Mouse (Mus musculus) lung, postnatal 4 days (tissue): Measurements from ENCODE around the gene Rccd1.
A peak's percentile ranks its signal among the peaks of the same experiment; 100 is the strongest.
"Not testable (repeated sequence)": the region's sequence is repeated elsewhere in the genome, so short reads cannot be mapped to it uniquely, and the experiment has no call there.

ENCODE experiments used
- DNase-seq, 2 experiments: peaks; one replicate each; pipeline ENCODE4 v3.0.0; 2021

Gene Rccd1

DNA sequence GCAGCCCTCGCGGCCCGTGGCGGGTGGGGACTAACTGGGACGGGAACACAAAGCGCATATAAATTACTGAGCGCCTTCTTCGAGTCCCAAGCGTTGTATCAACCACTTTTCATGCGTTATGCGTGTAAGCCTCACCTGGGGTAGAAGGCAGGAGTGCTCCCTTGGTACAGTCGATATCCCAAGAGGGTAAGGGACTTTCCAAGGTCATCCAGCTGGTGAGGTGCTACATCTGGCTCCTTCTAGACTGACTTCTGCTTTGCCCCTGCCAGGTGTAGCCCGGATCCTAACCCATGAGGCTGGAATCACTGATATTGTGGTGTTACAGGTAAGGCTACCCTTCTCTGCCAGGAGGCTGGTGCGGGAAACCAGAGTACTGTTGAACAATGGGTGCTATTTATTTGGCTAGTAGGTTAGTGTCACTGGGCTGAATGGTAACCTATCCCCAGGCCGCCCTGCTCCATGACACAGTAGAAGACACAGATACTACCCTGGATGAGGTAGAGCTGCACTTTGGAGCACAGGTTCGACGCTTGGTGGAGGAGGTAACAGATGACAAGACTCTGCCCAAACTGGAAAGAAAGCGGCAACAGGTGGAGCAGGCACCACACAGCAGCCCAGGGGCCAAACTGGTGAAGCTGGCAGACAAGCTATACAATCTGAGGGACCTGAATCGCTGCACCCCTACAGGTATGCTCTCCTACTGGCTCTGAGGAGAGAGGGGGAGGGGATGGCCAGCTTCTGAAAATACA lies 19.2 kb upstream of the Rccd1 start:
- DNase-seq, result no peak

DNA sequence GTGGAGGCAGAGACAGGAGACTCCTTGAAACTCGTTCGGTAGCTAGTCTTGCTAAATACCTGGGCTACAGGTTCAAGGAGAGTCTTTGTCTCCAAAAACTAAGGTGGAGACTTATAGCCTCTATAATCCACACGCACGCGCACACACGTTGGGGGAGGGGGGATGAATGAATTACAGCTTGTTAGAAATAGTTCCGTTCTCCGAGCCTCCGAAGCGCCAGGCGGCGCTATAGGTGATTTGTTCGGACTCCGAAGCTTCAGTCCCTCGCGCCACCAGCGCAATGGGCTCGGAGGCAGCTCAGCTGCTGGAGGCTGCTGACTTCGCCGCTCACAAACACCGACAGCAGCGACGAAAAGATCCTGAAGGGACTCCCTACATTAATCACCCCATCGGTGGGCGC lies 18.6 kb upstream of the Rccd1 start, which contains the start of gene Hddc3:
Hddc3 (plus strand) TSS at position 247 of the 400 bp plus-strand sequence.
- peak; percentile 95 to 96 for DNase-seq

DNA sequence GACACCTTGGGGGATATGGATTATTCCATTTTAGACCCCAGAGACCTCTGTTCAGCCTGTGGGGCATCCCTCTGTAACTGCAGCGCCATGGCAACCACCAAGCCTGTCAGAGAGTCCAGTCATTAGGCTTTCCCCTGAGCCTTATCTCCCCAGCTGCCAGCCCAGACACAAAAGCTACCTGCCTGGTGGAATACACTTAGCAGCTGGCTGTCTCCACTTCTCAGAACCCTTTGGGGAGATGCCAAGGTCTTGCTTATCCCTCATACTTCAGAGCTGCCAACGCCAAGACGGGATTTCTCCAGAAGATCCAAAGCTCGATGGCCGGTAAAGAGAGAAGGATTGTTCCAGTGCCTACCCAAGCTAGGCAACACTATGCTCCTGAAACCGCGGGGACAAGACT lies 17.5 kb upstream of the Rccd1 start:
- no peak for DNase-seq

DNA sequence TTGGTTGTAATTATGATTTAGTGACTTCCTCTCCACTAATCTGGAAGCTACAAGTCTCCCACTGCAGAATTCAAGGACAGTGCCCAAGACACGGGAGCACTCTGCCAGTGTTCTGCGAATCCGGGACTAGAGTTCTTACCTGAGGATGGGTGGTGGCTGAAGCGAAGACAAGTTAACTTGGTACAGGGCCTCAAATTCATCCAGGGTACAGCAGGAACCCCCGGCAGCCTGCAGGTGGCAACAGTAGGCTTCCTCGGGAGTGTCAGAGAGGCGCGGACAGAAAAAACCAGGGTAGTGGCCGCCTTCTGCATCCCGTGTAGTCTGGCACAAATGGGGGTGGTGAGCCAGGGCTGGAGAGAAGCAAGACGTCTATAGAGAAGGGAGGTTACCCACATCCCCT lies 16.5 kb upstream of the Rccd1 start, which contains the start of gene Unc45a:
Unc45a (minus strand) TSS at position 213 of the 400 bp plus-strand sequence.
- DNase-seq, result peak; percentile 84 to 87

DNA sequence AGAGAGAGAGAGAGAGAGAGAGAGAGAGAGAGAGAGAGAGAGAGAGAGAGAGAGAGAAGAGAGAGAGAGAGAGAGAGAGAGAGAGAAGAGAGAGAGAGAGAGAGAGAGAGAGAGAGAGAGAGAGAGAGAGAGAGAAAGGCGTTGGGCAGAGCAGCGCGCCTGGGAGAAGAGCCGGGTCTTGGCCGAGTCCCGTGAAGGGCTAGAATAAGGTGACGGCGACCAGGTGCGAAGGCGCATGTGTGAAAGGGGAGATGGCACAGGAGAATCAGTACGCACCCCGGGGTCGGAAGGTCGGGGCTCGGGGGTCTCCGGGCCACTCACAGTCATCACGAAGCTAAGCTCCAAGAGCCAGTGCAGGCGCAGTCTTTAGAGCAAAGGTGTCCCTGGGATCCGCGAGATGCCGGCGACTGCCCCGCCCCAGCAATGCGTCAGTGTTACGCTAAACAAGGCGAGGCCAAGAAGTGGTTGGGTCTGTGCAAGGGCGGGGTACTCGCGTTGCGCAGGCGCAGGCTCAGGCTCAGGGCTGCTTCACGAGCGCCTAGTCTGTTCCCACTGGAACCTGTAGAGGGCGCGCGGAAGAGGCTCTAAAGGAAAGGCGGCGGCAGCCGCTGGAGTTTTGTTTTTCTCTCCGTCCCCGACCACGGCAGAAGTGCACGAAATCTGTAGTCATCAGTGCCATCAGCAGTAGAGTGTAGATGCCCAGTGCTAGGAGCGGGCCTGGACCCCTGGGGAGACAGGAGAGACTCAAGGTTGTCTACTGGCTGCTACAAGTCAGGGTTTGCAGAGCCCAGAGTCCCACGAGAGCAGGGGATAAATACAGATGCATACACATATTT lies 15.8 kb upstream of the Rccd1 start:
- DNase-seq, result peak; percentile 98 to 99

DNA sequence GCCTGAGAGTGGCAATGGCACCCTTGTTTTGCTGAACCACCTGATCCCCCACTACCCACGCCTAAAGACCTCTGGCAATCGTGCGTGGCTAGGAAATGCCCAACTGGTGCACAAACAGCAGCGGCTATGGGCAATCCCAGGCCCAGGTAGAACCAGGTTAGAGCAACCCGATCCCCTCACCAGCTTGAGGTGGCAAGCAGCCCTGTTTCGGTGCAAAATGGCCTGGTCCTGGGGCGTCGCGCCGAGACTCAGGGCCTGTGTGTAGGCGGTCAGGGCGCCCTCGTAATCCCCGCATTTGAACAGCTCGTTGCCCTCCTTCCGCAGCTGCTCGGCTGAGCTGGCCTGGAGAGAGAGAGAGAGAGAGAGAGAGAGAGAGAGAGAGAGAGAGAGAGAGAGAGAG lies 15.1 kb upstream of the Rccd1 start:
- DNase-seq, result peak; percentile 46 to 47

DNA sequence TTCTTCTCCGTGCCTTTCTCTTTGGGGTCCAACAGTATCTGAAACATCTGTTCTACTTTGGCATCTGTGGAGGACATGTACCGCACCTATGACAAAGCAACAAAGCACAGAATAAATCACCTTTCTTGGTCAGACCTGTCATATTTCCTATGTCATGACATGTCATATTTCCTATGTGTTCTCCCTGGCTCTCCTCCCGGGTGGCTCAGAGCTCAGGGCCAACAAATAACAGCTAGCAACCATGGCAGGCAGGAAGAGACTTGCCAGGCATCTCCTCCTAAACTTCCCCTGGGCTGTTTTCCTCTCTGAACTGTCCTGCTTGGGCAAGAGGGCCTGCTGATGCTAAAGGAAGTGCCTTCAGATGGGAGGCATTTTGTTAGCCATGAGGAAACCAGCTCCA lies 12.7 kb upstream of the Rccd1 start:
- no peak for DNase-seq

DNA sequence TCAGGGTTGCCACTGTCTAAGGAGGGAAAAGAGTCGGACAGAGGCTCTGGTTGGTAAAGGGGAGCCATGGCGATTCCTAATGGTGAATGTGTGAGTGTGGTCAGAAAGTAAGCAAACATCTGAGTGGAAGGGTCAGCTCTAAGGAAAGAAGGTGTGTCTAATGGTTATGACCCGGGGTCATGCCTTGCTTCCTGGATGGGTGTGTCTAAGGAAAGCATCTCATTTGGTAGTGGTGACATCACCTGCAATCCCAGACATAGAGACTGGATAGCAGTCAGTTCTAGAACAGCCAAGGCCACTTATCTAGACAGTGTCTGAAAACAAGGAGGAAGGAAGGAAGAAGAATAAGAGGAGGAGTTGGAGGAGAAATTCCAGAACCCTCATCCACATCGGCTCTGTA lies 10.6 kb upstream of the Rccd1 start:
- no peak for DNase-seq

DNA sequence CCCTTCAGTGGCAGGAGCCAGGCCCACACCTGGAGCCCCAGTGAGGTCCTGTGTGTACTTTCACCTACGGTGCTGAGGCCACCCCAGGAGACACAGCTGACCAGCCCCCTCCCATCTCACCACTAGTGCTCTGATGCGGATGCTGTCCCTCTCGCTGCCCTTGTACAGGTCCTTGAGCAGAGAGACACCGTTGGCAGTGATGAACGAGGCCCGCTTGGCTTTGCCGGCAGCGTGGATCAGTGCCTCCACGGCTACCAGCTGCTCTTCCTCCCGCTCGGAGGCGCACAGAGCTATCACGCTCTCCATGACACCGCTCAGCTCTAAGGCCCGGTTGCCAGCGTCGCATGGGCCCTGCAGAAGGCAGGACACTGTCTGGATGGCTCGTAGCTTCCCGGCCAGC lies 7.2 kb upstream of the Rccd1 start:
- DNase-seq, result no peak

DNA sequence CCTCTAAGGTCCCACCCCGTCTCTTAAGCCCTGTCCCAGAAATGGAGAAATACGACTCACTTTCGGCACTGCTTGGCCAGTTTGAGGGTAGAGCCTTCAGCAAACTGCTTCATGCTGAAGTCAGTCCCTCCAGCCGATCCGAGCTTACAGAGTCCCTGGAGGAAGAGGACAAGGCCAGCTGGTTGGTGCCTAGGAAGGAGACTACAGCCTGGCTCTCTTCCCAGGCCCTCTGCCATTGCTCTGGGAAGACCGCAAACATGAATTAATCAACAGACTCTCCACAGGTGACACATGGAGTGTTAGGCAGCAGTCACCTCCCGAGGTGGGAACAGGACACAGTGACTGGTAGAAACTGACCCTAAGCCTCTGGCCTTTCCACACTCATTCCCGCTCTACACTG lies 6.0 kb upstream of the Rccd1 start:
- DNase-seq, result no peak

DNA sequence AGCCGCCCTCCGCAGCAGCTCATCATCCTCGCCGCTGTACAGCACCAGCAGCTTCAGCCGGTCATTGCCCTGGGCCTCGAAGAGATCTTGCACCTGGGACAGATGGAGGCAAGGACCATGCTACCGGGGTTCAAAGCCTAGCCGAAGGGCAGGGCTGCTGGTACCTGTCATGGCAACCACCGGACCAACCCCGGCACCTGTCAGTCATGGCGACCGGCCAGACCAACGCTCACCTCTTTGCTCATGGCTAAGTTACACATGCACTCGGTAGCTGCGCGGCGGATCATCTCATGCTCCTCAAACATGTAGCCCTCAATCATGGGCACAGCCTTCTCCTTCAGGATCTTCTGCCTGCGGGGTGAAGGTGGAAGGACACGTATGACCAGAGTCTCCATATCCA lies 1.8 kb upstream of the Rccd1 start:
- no peak for DNase-seq

DNA sequence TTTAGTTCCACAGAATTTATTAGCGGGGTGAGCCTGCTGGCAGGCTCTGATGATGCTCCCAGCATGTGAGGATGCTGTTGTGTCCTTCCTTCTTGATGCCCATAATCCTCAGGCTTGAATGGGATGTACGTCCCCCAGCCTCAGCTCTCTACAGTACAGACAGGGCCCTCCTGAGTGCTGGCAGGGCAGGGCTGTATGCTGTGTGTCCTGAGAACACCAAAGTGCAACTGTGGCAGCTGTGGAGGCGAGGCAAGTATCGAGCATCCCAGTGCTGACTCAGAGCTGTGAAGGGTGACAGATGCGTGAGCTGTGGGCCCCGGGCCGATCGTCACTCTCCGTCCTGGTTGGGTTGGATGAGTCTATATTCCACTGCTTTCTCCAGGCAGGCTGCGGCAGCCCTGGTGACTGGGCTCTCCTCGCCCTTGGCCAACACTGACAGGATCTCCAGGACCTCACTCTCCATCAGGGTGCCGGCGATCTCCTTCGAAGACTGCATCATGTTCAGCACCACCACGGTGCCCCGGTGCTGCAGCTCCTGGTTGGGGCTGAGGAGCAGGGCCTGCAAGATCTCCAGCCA lies 1.1 kb upstream of the Rccd1 start:
- DNase-seq, result no peak

DNA sequence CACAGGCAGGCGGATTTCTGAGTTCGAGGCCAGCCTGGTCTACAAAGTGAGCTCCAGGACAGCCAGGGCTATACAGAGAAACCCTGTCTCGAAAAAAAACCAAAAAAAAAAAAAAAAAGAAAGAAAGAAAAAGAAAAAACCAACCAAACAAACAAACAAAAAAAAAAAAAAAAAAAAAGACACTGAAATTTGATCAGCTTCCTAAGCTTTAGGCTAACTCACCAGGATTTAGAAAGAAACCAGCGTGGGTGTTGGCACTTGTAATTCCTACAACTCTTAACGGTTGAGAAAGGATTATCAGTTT lies 514 bp upstream of the Rccd1 start:
- DNase-seq, result not testable (repeated sequence)

DNA sequence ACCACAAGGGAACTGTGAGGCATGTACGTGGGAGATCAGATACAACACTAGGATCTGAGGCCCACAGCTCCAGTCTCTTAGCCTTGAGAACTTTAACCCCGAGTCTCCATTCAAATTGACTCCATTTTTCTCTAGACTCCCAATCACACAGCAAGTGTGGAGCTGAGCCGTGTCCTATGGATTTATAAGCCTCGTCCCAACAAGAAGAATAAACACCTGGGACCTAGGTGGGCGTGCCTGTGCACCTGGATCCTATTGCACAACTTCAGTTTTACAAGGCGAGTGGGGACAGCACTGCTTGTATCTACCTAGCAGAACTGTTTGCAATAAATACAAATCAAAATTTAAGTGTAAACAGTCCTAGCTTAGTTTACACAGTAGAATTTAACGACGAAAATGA lies 918 bp downstream of the Rccd1 start:
- no peak for DNase-seq

DNA sequence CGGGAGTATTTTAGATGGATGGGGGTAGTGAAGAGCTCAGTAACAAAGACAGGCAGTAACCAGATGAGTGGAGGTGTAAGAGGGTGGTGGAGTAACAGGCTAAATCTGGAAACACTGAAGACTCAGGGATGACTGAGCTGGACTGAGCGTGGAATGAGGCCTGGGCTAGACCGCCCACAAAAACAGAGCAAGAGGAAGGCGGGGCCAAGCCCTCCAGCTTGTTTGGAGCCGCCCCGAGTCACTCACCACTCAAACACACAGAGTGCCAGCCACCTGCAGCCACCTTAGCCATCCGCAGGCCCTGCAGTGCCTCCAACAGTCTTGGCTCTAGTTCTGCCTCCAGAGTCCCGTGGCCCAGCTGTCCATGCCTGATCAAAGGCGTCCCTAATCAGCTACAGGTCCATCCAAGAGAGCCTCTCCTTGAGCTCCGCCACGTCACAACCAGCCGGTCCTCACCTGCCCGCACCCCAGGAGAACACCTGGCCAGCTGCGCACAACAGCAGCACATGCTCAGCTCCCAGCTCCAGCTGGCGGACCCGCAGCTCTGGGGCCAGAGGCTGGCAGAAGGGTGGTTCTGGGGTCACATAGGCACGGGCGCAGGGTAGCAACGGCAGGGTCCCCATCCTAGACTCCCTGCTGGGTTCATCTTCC lies 4.3 kb downstream of the Rccd1 start:
- DNase-seq, result no peak

DNA sequence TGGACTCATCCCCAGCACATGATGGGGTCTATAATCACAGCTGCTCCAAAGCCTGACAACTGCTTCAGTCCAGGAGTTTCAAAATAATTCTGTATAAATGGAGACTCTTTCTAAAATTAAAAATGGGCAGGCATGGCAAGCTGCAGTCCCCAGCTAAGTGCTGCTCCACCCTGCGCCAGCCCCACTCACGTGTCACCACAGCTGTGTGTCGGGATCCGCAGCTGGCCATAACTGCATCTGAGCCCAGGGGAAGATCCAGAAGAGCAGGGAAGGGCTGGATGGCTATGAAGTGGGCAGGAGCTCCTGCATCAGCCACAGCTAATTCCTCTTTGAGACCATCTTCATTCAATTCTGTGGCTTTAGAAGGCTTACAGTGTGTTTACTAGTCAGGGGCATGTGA lies 5.6 kb downstream of the Rccd1 start:
- no peak for DNase-seq

DNA sequence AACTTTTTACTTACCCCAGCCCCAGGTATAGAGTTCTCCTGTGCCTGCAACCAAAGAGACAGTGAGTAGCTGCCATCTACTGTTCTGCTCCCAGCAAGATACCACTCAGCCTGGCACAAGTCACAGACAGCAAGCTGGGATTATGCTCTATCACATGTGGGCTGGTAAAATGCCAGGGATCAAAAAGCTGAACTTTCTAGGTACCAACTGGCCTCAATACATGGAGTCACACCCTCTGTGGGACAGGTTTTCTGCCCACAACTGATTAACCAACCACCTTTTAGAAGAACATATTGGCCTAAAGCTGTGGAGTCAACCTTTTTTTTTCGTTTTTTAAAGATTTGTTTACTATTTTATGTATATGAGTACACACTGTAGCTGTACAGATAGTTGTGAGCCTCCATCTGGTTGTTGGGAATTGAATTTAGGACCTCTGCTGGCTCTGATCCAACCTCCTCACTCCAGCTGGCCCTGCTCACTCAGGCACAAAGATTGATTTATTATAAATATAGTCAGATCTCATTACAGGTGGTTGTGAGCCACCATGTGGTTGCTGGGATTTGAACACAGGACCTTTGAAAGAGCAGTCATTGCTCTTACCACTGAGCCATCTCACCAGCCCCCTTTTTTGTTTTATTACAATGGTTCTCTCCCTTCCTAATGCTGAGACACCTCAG lies 6.7 kb downstream of the Rccd1 start:
- DNase-seq, result no peak

DNA sequence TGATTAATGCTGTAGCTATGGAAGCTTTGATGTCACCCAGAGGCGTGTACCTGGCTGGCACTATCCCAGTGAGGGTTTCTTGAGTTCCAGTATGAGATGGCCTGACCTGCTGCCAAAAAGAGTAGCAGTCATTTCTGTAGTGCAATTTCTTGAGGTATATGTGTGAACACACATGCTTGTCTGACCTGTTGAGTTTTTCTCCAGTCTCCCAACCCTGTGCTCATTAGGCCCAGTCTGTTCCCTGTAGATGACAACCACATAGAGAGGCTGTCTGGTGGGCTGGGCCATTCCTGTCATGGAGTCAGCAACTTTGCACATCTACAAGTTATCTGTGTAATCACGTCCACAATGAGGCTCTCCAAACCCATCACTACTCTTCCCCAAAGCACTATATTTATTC lies 8.5 kb downstream of the Rccd1 start:
- no peak for DNase-seq

DNA sequence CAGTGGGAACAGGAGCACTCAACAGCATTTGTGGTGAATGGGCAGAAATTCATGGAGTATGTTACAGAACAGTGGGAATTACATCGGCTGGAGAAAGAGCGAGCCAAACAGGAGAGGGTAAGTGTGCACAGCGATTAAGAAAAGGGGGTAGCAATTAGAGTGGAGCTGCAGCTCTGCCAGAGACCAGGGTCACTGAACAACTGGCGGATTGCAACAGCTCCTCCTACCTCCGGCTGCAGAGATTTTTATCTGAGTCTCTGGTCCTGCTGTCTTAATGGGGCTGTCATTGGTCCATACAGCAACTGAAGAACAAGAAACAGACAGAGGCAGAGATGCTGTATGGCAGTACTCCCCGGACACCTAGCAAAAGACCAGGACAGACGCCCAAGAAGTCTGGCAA lies 13.5 kb downstream of the Rccd1 start:
- no peak for DNase-seq

DNA sequence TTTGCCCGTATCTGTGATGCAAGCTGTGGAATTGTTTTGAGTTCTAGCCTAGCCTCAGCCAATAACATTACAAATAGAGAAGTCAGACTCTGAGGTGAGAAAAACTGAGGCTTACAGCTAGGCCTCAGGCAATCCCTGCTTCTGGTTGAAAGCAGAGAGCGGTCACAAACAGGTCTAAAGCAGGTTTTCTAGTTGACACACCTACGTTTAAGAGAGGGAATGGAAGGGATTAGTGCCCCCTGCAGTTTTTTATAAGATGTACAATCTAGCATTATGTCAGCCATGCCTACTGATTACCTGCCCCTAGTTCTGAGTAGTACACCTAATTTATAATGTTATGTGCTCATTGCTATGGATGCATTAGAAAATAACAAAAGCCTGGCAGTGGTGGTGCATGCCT lies 16.5 kb downstream of the Rccd1 start:
- no peak for DNase-seq

DNA sequence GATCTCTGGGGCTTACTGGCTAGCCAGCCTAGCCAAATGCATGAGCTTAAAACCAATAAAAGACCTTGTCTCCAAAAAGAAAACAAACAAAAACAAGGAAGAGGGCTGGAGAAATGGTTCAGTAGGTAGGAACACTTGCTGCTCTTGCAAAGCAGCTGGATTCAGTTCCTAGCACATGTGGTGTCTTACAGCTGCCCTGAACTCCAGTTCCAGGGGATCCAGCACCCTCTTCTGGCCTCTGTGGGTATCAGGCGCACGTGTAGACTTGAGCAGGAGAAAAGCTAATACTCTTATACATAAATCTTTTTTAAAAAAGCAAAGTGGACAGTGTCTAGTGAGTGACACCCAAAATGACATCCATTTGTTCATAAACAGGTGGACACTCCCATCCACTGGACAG lies 22.7 kb downstream of the Rccd1 start:
- no peak for DNase-seq

DNA sequence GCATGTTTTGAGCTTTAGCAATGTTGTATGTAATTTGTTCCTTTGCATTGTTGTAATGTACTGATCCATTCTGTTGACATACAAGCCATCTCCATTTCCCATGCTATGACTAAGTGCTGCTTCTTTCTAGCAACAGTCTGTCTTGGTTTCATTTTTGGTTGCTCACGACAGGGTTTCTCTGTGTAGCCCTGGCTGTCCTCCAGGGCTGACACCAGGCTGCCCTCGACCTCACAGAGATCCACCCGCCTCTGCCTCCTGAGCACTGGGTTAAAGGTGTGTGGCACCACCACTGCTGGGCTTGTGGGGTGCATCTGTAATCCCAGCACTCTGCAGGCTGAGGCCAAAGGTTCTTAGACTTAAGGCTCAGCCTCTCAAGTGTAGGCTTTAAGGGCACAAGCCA lies 24.7 kb downstream of the Rccd1 start:
- no peak for DNase-seq

DNA sequence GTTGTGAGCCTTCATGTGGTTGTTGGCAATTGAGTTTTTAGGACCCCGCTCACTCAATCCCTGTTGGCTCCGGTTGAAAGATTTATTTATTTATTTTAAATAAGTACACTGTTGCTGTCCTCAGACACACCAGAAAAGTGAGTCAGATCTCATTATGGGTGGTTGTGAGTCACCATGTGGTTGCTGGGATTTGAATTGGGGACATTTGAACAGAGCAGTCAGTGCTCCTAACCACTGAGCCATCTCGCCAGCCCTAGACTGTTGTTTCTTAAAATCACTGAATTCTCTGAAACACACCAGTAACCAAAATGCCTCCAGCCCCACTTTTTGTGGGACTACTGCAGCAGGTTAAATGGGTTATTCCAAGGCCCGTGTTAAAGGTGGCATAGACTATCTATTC lies 25.5 kb downstream of the Rccd1 start:
- DNase-seq, result no peak
